Mouse (Mus musculus) embryonic facial prominence, embryonic 12.5 days (tissue): ENCODE measurements at regions not wholly inside any gene's neighbourhood (a gene's known extent, or its start where the extent isn't known, plus 50 kb on each side); places are given as distances from the start of the nearest gene placed in this dataset.

Experiments used
- ATAC-seq: fragments of 200-750 bp; cut with Nextera tagmentation; 2 replicates; pipeline ENCODE4 v1.8.0; 2017; ENCODE audit not compliant: insufficient number of reproducible peaks, insufficient read depth, low FRiP score, low TSS enrichment
- H3K27ac ChIP-seq: fragments of 300-500 bp; sonication (generic); 2 replicates; pipeline ENCODE4 v1.5.1; 2016; ENCODE audit warnings: mild to moderate bottlenecking
- H3K27me3 ChIP-seq: fragments of 300-500 bp; sonication (generic); 2 replicates; pipeline ENCODE4 v1.6.1; 2016; ENCODE audit warnings: mild to moderate bottlenecking, moderate library complexity
- H3K36me3 ChIP-seq: fragments of 300-500 bp; sonication (generic); 2 replicates; pipeline ENCODE4 v1.6.1; 2016; ENCODE audit warnings: mild to moderate bottlenecking
- H3K4me1 ChIP-seq: fragments of 300-500 bp; sonication (generic); 2 replicates; pipeline ENCODE4 v1.6.1; 2016
- H3K4me2 ChIP-seq: fragments of 300-500 bp; sonication (generic); replicated peaks from 2 replicates; pipeline ENCODE4 v1.6.1; 2016; ENCODE audit warnings: mild to moderate bottlenecking, moderate library complexity
- H3K4me3 ChIP-seq: fragments of 300-500 bp; sonication (generic); 2 replicates; pipeline ENCODE4 v1.5.1; 2016; ENCODE audit warnings: mild to moderate bottlenecking
- H3K9ac ChIP-seq: fragments of 300-500 bp; sonication (generic); 2 replicates; pipeline ENCODE4 v1.6.1; 2016; ENCODE audit warnings: mild to moderate bottlenecking, moderate library complexity
- H3K9me3 ChIP-seq: fragments of 300-500 bp; sonication (generic); 2 replicates; pipeline ENCODE4 v1.6.1; 2016; ENCODE audit warnings: mild to moderate bottlenecking, moderate library complexity
- WGBS: fragments of 180-500 bp; shearing (Covaris S2); methylation state at CpG from one replicate; pipeline ENCODE4 v1.1.7; 2016; 5-methylcytosine and 5-hydroxymethylcytosine counted together

GRCm38 (mm10) chr4:52099187-52099586, 339.9 kb upstream of the Smc2 start:
- no peaks in the 10 kb centered on the region for H3K9me3 ChIP-seq
- H3K27ac ChIP-seq, result no peak overlapping the region
- no peak for ATAC-seq
- WGBS, result 37% methylated on average over 3 of the region's 3 CpGs
- H3K27me3 ChIP-seq, result no peaks in the 10 kb centered on the region
- no peaks in the 10 kb centered on the region for H3K4me1 ChIP-seq
- no peaks in the 10 kb centered on the region for H3K36me3 ChIP-seq
- no peak overlapping the region for H3K4me2 ChIP-seq
- H3K4me3 ChIP-seq, result no peak overlapping the region
- no peak overlapping the region for H3K9ac ChIP-seq

- no peak for ATAC-seq
- WGBS, result 85% methylated on average over 12 of the region's 12 CpGs
- Histone ChIP-seq H3K9ac (no peak overlapping the region), H3K4me1 (no peaks in the 10 kb centered on the region), H3K27me3 (no peaks in the 10 kb centered on the region), H3K9me3 (no peaks in the 10 kb centered on the region), H3K27ac (no peak overlapping the region), H3K36me3 (no peaks in the 10 kb centered on the region), H3K4me3 (no peak overlapping the region), H3K4me2 (no peak overlapping the region)
Measured at GRCm38 (mm10) chr4:52105887-52106286, 333.2 kb upstream of the Smc2 start.

GRCm38 (mm10) chr4:52117765-52118290, 321.2 kb upstream of the Smc2 start:
- no peak for ATAC-seq
- Histone ChIP-seq H3K4me1 (no peaks in the 10 kb centered on the region), H3K4me2 (no peak overlapping the region), H3K9ac (no peak overlapping the region), H3K27ac (no peak overlapping the region), H3K27me3 (no peaks in the 10 kb centered on the region), H3K4me3 (no peak overlapping the region), H3K9me3 (no peaks in the 10 kb centered on the region), H3K36me3 (no peaks in the 10 kb centered on the region)
- 76% methylated on average over 4 of the region's 4 CpGs for WGBS

- H3K9me3 ChIP-seq, result no peaks in the 10 kb centered on the region
- no peak overlapping the region for H3K27ac ChIP-seq
- WGBS, result 78% methylated on average over 3 of the region's 3 CpGs
- H3K36me3 ChIP-seq, result no peaks in the 10 kb centered on the region
- ATAC-seq, result no peak
- no peak overlapping the region for H3K4me3 ChIP-seq
- H3K4me1 ChIP-seq, result no peaks in the 10 kb centered on the region
- H3K4me2 ChIP-seq, result no peak overlapping the region
- H3K9ac ChIP-seq, result no peak overlapping the region
- no peaks in the 10 kb centered on the region for H3K27me3 ChIP-seq
Measured at GRCm38 (mm10) chr4:52118439-52119072, 320.5 kb upstream of the Smc2 start.

GRCm38 (mm10) chr4:52152565-52153164, 286.4 kb upstream of the Smc2 start:
- H3K9ac ChIP-seq, result no peak overlapping the region
- H3K9me3 ChIP-seq, result no peaks in the 10 kb centered on the region
- H3K4me3 ChIP-seq, result no peak overlapping the region
- WGBS, result 59% methylated on average over 6 of the region's 6 CpGs
- no peaks in the 10 kb centered on the region for H3K4me1 ChIP-seq
- H3K4me2 ChIP-seq, result no peak overlapping the region
- H3K27ac ChIP-seq, result no peak overlapping the region
- no peak for ATAC-seq
- H3K36me3 ChIP-seq, result no peaks in the 10 kb centered on the region
- no peaks in the 10 kb centered on the region for H3K27me3 ChIP-seq

GRCm38 (mm10) chr4:52176240-52176639, 262.8 kb upstream of the Smc2 start:
- no peak overlapping the region for H3K4me2 ChIP-seq
- no peaks in the 10 kb centered on the region for H3K4me1 ChIP-seq
- no peaks in the 10 kb centered on the region for H3K27me3 ChIP-seq
- H3K9ac ChIP-seq, result no peak overlapping the region
- ATAC-seq, result no peak
- WGBS, result 67% methylated on average over 4 of the region's 4 CpGs
- H3K4me3 ChIP-seq, result no peak overlapping the region
- H3K27ac ChIP-seq, result no peak overlapping the region
- H3K36me3 ChIP-seq, result no peaks in the 10 kb centered on the region
- no peaks in the 10 kb centered on the region for H3K9me3 ChIP-seq

- 83% methylated on average over 3 of the region's 3 CpGs for WGBS
- Histone ChIP-seq H3K4me3 (no peak overlapping the region), H3K9ac (no peak overlapping the region), H3K4me1 (no peaks in the 10 kb centered on the region), H3K27me3 (no peaks in the 10 kb centered on the region), H3K27ac (no peak overlapping the region), H3K9me3 (no peaks in the 10 kb centered on the region), H3K36me3 (no peaks in the 10 kb centered on the region), H3K4me2 (no peak overlapping the region)
- ATAC-seq, result no peak
Measured at GRCm38 (mm10) chr4:52197777-52198176, 241.3 kb upstream of the Smc2 start.

GRCm38 (mm10) chr4:52210601-52211000, 228.4 kb upstream of the Smc2 start:
- H3K27me3 ChIP-seq, result no peaks in the 10 kb centered on the region
- H3K9me3 ChIP-seq, result no peaks in the 10 kb centered on the region
- H3K9ac ChIP-seq, result no peak overlapping the region
- no peak overlapping the region for H3K27ac ChIP-seq
- H3K4me1 ChIP-seq, result no peaks in the 10 kb centered on the region
- H3K4me3 ChIP-seq, result no peak overlapping the region
- no peaks in the 10 kb centered on the region for H3K36me3 ChIP-seq
- no peak overlapping the region for H3K4me2 ChIP-seq
- ATAC-seq, result no peak

- Histone ChIP-seq H3K27ac (no peak overlapping the region), H3K4me2 (no peak overlapping the region), H3K36me3 (no peaks in the 10 kb centered on the region), H3K9ac (no peak overlapping the region), H3K27me3 (no peaks in the 10 kb centered on the region), H3K9me3 (no peaks in the 10 kb centered on the region), H3K4me3 (no peak overlapping the region), H3K4me1 (no peaks in the 10 kb centered on the region)
- 47% methylated on average over 5 of the region's 5 CpGs for WGBS
- ATAC-seq, result no peak
Measured at GRCm38 (mm10) chr4:52211022-52211421, 228.0 kb upstream of the Smc2 start.

- ATAC-seq, result 0 out of 2 replicates have a peak, but pooled peaks have one; percentile 52
- H3K9me3 ChIP-seq, result no peaks in the 10 kb centered on the region
- no peaks in the 10 kb centered on the region for H3K4me1 ChIP-seq
- H3K27me3 ChIP-seq, result no peaks in the 10 kb centered on the region
- WGBS, result 41% methylated on average over 3 of the region's 3 CpGs
- H3K36me3 ChIP-seq, result no peaks in the 10 kb centered on the region
- H3K9ac ChIP-seq, result no peak overlapping the region
- H3K4me2 ChIP-seq, result no peak overlapping the region
- no peak overlapping the region for H3K27ac ChIP-seq
- H3K4me3 ChIP-seq, result no peak overlapping the region
Measured at GRCm38 (mm10) chr4:52213363-52213762, 225.7 kb upstream of the Smc2 start.
